Mouse (Mus musculus): ENCODE data around the gene Dcbld2. TPM values are rescaled to one million over a fixed set of nuclear protein-coding genes. Genes with fewer than 3 reads are reported as not detected.

Gene Dcbld2
- total and polyA plus RNA-seq, 2 experiments from 2014 or later: 3.0 to 24.7 TPM

GRCm38 (mm10) chr16:58398604-58399003 is 9.6 kb upstream of the Dcbld2 start:
- DNase-seq (no peak), ATAC-seq (no peak)
- Histone ChIP-seq H3K4me1 (ENCODE audit: insufficient read depth) (no peaks in the 10 kb centered on the region), H3K4me2 (ENCODE audit: low read depth) (no peak overlapping the region), H3K36me3 (ENCODE audit: insufficient read depth) (no peaks in the 10 kb centered on the region), H3K4me3 (ENCODE audit: low read depth, low read length) (no peak overlapping the region), H3K27ac (ENCODE audit: low read depth, low read length) (no peak overlapping the region), H3K27me3 (ENCODE audit: insufficient read depth, low read length) (no peaks in the 10 kb centered on the region), H3K9ac (no peak overlapping the region), H3K9me3 (ENCODE audit: low read length) (no peaks in the 10 kb centered on the region)
- WGBS: 85% methylated on average over 3 of the region's 3 CpGs
- no peak for TF ChIP-seq CTCF (IDR thresholded peaks at IDR 0.05; ENCODE audit: low read depth)

DNA sequence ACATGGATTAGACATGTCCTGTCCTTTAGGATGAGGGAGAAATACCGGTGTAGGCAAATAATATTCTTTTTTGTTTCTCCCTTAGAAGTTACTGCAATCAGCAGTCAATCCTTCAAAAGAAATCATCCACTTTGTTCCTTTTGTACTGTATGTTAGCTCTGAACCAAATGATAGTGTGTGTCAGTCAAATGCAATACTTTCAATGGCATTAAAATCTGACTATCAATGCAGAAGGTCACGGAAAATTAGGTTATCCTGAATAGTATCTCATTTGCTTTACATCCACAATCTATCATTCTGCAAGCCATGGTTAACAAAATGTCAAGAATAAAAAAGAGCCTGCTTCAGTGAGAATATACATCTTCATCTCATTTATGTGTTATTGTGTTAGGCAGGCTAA is 7.2 kb upstream of the Dcbld2 start:
- no peak overlapping the region for H3K4me2 ChIP-seq (ENCODE audit: low read depth)
- no peak for DNase-seq

DNA sequence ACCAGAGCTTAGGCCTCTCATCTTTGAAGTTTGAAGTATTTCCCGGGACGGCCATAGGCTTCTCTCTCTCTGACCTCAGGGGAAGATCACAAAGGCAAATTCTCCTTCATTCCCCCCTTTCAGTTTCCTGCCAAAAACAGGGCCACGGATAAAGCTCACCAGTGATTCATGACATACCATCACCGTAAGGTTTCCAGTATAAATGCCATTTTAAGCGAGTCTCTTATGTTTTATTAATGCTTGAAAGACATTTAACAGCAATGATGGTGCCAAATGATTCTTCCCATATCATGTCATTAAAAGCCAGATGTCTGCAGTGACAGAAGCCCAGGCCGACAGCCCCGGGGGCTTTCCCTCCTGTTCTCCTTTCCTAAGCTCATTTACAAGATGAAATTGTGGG is 3.6 kb upstream of the Dcbld2 start:
- Histone ChIP-seq H3K4me3 (ENCODE audit: low read depth, low read length) (no peak overlapping the region), H3K27ac (ENCODE audit: low read depth, low read length) (no peak overlapping the region), H3K9me3 (ENCODE audit: low read length) (no peaks in the 10 kb centered on the region), H3K4me2 (ENCODE audit: low read depth) (no peak overlapping the region), H3K4me1 (ENCODE audit: insufficient read depth) (no peaks in the 10 kb centered on the region), H3K9ac (no peak overlapping the region), H3K36me3 (ENCODE audit: insufficient read depth) (no peaks in the 10 kb centered on the region), H3K27me3 (ENCODE audit: insufficient read depth, low read length) (no peaks in the 10 kb centered on the region)
- no peak for ATAC-seq
- DNase-seq: no peak
- no peak for TF ChIP-seq CTCF (IDR thresholded peaks at IDR 0.05; ENCODE audit: low read depth)
- 50% methylated on average over 7 of the region's 7 CpGs for WGBS

More for the DNA sequence above, 7.2 kb upstream of the Dcbld2 start:
- WGBS: 67% methylated on average over 2 of the region's 2 CpGs
- no peaks in the 10 kb centered on the region for H3K4me1 ChIP-seq (ENCODE audit: insufficient read depth)
- H3K9me3 ChIP-seq (ENCODE audit: low read length): no peaks in the 10 kb centered on the region
- no peak for TF ChIP-seq CTCF (IDR thresholded peaks at IDR 0.05; ENCODE audit: low read depth)
- H3K36me3 ChIP-seq (ENCODE audit: insufficient read depth): no peaks in the 10 kb centered on the region
- H3K4me3 ChIP-seq (ENCODE audit: low read depth, low read length): no peak overlapping the region
- ATAC-seq: no peak
- H3K27ac ChIP-seq (ENCODE audit: low read depth, low read length): no peak overlapping the region
- no peak overlapping the region for H3K9ac ChIP-seq
- H3K27me3 ChIP-seq (ENCODE audit: insufficient read depth, low read length): no peaks in the 10 kb centered on the region

DNA sequence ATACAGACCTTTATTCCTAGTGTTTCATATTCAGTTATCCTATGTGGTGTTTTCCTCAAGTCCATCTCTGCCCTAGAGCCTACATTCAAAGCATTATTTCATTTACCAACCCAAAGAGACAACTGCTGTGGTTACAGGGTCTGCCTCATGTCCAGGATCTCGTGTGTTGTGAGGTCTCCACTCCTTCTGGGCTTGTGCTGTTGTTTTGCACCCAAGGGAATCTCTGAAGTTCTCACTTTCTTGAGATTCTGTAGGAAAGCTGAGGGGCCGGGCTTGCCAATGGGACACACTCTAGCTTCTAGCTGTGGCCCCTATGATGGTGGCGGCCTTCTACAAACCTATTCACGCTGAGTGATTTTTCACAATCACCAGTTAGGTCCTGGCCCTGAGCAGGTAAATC is 3.0 kb upstream of the Dcbld2 start:
- WGBS: 85% methylated on average over 4 of the region's 4 CpGs
- Histone ChIP-seq H3K27me3 (ENCODE audit: insufficient read depth, low read length) (no peaks in the 10 kb centered on the region), H3K36me3 (ENCODE audit: insufficient read depth) (no peaks in the 10 kb centered on the region), H3K9me3 (ENCODE audit: low read length) (no peaks in the 10 kb centered on the region), H3K4me3 (ENCODE audit: low read depth, low read length) (no peak overlapping the region), H3K4me2 (ENCODE audit: low read depth) (no peak overlapping the region), H3K27ac (ENCODE audit: low read depth, low read length) (no peak overlapping the region), H3K9ac (no peak overlapping the region), H3K4me1 (ENCODE audit: insufficient read depth) (no peaks in the 10 kb centered on the region)
- no peak for ATAC-seq
- no peak for DNase-seq
- TF ChIP-seq CTCF (IDR thresholded peaks at IDR 0.05; ENCODE audit: low read depth): no peak

GRCm38 (mm10) chr16:58408487-58409281 is 441 bp downstream of the Dcbld2 start:
- WGBS: 2% methylated on average over 69 of the region's 89 CpGs
- TF ChIP-seq CTCF (IDR thresholded peaks at IDR 0.05; ENCODE audit: low read depth): no peak
- H3K4me2 ChIP-seq (ENCODE audit: low read depth): peak overlapping the region; percentile 80
- peak overlapping the region; percentile 85 for H3K27ac ChIP-seq (ENCODE audit: low read depth, low read length)
- peak overlapping the region; percentile 76 for H3K9ac ChIP-seq
- H3K9me3 ChIP-seq (ENCODE audit: low read length): no peaks in the 10 kb centered on the region
- peak overlapping the region; percentile 89 for H3K4me3 ChIP-seq (ENCODE audit: low read depth, low read length)
- DNase-seq (peak; percentile 28), ATAC-seq (peak; percentile 71)
- H3K4me1 ChIP-seq (ENCODE audit: insufficient read depth): no peaks in the 10 kb centered on the region
- no peaks in the 10 kb centered on the region for H3K36me3 ChIP-seq (ENCODE audit: insufficient read depth)
- H3K27me3 ChIP-seq (ENCODE audit: insufficient read depth, low read length): no peaks in the 10 kb centered on the region

GRCm38 (mm10) chr16:58409825-58410224 is 1.6 kb downstream of the Dcbld2 start:
- no peaks in the 10 kb centered on the region for H3K27me3 ChIP-seq (ENCODE audit: insufficient read depth, low read length)
- 32% methylated on average over 7 of the region's 7 CpGs for WGBS
- no peak for ATAC-seq
- H3K4me3 ChIP-seq (ENCODE audit: low read depth, low read length): peak overlapping the region; percentile 89
- H3K4me1 ChIP-seq (ENCODE audit: insufficient read depth): no peaks in the 10 kb centered on the region
- no peak overlapping the region for H3K9ac ChIP-seq
- peak; percentile 12; the same call in 1 of the 2 replicates for TF ChIP-seq CTCF (IDR thresholded peaks at IDR 0.05; ENCODE audit: low read depth)
- no peaks in the 10 kb centered on the region for H3K9me3 ChIP-seq (ENCODE audit: low read length)
- no peaks in the 10 kb centered on the region for H3K36me3 ChIP-seq (ENCODE audit: insufficient read depth)
- peak; percentile 14 for DNase-seq
- H3K27ac ChIP-seq (ENCODE audit: low read depth, low read length): no peak overlapping the region
- H3K4me2 ChIP-seq (ENCODE audit: low read depth): peak overlapping the region; percentile 80

DNA sequence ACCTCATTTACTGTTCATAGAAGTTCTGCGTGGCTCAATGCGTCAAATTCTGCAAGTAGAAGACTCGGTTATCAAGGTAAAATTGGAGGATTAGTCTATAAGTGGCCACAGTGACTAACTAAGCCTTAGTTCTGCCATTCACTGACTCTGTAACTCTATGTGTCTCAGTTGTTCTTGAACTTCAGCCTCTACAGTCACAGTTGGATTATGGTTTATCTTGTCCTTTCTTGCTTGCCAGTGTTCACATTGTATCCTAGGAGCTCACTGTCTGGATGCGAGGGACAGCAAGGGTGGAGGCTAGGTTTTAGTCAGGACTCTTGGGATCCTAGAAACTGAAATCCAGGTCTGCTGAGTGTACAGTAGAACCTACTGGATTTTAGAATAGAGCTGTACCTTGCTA is 6.6 kb downstream of the Dcbld2 start:
- Histone ChIP-seq H3K27ac (ENCODE audit: low read depth, low read length) (no peak overlapping the region), H3K9ac (no peak overlapping the region), H3K9me3 (ENCODE audit: low read length) (no peaks in the 10 kb centered on the region), H3K36me3 (ENCODE audit: insufficient read depth) (no peaks in the 10 kb centered on the region), H3K4me3 (ENCODE audit: low read depth, low read length) (no peak overlapping the region), H3K27me3 (ENCODE audit: insufficient read depth, low read length) (no peaks in the 10 kb centered on the region), H3K4me2 (ENCODE audit: low read depth) (no peak overlapping the region), H3K4me1 (ENCODE audit: insufficient read depth) (no peaks in the 10 kb centered on the region)
- 95% methylated on average over 4 of the region's 4 CpGs for WGBS
- DNase-seq: no peak
- TF ChIP-seq CTCF (IDR thresholded peaks at IDR 0.05; ENCODE audit: low read depth): no peak
- ATAC-seq: no peak
